Mouse (Mus musculus) ovary, postnatal 10 days (tissue): ENCODE data around the gene Slc31a2.
"Not testable (repeated sequence)": the region's sequence is repeated elsewhere in the genome, so short reads cannot be mapped to it uniquely, and the experiment has no call there.

Experiments
- DNase-seq: peaks from one replicate; pipeline ENCODE4 v3.0.0; 2022; ENCODE audit warnings: low spot score

Slc31a2 gene

DNA sequence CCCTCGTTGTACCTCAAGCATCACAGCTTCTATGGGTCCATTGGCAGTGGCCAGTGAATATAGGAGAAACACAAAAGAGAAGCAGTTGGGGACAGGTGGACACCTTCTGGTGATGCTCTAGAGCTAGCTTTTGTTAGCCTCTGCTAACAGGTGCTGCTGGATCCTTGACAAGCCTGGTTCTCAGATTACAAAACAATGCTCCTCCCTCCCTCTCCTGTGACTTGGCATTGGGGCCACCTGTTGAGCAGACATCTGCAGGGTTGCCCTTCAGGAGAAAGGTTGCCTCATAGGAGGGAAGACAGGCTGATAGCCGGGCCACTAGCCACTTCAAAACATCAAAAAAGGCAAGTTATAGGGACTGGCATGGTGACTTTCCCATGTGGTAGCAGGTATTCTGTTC lies at the start of gene Slc31a2:
Slc31a2 (plus strand) TSS at position 287 of the 400 bp plus-strand sequence.
- DNase-seq, result no peak

DNA sequence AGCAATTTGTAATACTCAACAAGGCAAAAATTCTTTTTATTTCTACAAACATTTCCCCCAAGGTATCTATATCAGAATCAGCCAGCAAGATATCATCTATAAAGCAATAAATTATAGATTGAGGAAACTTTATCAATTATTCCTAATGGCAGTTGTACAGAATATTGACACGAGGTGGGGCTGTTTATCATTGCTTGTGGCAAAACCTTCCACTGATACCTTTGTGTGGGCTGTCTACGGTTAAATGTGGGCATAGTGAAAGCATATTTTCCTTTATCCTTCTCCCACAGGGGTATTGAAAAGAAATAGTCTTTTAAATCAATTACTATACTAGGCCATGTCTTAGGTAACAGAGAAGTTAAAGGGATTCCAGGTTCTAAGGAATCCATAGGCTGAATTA lies 48.9 kb upstream of the Slc31a2 start:
- no peak for DNase-seq

DNA sequence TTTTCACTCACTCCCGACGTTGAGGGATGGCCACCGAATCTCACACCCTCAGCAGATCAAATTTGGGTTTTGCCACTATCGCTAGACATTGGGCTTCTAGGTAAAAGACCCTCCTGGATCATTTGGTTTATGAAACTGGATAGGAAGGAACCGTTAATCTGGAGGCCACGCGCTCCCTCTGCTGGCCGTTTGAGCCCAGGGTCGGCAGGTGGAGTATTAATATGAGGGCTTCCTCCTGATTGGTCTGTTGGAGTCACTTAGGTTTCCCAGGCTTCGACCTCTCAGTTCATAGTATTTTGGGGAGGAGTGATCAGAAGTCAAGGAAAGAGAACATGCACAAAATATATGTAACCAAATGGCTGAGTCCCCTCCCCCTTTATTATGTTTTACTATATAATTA lies 34.0 kb upstream of the Slc31a2 start:
- DNase-seq, result no peak

DNA sequence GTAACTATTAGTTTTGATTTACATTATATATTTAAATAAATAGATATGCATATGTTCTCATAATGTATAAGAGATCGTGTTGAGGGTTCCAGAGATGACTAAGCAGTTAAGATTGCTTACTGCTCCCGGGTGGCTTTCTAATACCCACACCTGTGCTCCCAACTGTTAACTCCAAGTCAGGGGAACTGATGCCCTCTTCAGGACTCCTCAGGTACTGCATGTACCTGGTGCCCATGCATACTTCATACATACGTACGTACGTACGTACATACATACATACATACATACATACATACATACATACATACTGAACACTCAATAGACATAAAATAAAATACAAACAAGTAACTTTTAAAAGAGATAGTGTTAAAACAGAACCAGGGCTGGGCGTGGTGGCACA lies 32.9 kb upstream of the Slc31a2 start:
- DNase-seq, result no peak

DNA sequence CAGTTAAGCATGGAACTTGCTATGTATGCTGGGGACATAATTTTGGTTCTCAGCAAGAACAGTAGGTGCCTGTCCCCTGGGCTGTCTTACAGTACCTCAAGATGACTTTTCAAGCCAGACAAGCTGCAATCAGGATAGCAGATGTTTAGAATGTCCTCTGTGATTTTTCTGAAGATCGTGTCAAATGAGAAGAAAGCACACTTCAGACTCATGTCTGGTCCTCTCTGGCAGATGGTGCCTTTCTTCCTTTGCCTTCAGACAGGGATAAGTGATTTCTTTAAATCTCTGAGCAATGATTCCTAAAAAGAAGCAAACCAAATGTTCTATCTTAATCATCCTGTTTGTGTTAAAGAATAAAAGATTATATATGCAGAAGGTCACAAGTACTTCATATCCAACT lies 32.2 kb upstream of the Slc31a2 start:
- DNase-seq, result no peak

DNA sequence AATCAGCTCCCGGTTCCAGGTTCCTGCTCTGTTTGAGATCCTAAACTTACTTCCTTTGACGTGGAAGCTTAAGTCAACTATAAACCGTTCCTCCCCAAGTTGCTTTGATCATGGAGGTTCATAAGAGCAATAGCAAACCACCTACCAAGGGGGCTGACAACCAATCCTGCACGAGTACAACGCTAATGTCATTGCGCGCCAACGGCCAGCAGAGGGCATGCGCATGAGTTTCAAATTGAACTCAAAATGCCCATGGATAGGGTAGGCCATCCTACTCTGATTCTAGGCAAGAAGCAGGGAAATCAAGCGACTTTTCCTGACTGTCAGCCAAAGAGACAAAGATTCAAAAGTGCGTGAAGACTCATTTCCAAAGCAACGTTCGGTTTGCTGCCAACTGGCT lies 31.6 kb upstream of the Slc31a2 start, which contains the start of gene Zfp37:
Zfp37 (minus strand) TSS at position 279 of the 400 bp plus-strand sequence.
- no peak for DNase-seq

DNA sequence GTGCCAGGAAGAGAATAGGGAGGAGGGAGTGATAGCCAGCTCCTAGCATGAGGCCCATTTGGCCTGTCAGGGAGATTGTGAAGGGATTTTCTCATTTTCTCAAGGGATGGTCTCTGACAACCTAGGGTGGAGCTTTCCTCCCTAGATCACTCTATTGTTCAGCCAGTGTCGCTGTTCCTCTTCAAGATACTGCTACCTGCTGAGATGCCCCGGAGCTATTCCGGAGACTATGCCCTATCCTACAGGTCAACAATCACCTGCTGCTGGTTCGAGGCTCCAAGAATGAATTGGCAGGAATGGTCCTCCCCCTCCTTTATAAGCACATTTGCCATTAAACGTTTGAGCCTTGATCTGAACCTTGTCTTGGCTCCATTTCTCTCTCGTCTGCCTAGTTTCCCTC lies 21.8 kb upstream of the Slc31a2 start:
- no peak for DNase-seq

DNA sequence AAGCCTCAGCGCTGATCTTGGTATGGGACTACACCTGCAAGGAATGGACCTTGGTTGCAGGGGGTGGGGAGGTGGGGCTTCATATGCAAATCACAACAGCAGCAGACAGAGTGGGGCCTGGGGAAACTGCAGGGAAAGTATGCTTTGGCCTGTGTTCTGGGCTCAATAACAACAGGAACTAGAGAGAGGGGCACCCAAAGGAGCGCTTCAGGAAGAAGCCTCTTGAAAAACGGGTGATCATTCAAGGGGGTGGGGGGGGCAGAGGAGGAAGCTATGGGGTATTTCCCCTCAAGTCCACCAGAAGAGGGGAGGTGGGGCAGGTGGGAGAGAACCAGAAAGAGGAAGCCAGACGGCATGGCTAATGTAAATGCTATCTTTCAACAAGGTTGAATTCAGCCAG lies 14.0 kb upstream of the Slc31a2 start:
- no peak for DNase-seq

DNA sequence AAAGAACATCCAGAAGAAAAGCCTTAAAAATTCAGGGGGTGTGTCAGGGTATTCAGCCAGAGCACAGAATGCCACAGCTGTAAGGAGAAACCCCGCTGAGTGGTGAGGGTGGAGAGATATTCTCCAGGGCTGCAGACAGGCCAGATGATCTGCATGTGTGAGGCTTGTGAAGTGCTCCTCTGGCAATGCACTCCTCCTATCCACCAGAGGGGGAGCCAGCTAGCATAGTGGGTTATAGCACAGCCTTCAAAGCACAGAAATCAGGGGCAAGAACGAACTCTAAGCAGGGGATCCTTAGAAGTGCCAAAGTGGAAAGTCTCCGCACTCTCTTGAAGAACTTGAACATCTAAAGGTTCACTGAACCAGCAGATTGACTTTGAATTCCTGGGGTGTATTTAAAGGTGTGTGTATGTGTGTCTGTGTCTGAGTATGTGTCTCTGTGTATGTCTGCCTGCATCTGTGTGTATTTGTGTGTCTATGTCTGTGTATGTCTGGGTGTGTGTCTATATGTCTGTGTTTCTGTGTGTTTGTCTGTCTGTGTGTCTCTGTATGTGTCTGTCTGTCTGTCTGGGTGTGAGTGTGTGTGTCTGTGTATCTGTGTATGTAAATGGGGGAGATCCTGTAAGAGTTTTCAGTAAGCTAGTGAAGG lies 11.3 kb upstream of the Slc31a2 start:
- DNase-seq, result no peak

DNA sequence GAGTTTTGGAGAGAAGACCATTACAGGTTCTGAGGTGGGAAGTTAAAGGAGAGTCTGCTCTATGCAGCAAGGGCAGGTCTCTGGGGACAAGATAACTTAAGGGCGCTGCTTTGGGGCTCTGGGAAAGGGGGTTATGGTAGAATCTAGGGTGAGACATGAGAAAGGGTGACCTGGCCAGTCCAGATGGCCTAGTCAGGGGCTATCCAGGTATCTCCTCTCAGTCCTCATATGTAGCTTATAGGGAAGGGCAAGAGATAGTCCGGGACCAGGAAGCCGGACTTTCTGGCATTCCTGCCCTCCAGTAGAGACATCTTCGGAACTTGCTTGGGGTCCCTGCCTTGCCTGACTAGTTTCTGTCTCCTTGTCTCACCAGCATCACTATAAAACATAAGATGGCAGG lies 10.6 kb upstream of the Slc31a2 start:
- DNase-seq, result no peak

DNA sequence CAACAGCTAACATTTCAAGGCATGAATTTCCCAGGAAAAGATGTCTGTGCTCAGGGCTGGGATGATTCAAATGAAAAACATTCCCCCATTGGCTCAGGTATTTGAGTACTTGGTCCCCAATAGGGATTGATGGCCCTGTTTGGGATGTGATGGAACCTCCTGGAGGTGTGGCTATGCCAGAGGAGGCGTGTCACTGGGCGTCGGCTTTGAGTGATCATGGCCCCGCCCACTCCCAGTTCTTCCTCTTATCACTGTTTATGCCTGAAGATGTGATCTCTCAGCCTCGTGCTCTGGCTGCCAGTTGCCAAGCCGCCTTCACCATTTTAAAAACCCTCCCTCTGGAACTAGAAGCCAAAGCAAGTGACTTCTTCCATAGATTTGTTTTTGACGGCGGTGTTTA lies 7.8 kb upstream of the Slc31a2 start:
- DNase-seq, result no peak

DNA sequence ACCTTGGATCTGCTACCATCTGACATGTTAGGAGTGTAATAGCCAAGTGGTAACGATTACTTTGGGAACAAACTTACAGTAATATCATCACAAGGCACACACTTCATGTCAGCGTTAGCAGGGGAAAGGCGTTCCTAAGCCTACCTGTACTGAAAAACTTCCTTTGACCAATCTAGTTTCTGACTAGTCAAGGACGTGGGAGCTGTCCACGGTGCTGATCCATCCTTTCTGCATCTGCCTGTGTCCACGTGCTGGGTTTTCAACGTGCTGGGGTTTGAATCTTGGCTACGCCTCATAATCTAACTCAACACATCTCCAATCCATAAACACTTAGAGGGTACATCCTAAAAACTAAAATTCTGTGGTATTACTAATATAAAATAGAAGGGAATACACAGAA lies 5.4 kb upstream of the Slc31a2 start:
- DNase-seq, result no peak

DNA sequence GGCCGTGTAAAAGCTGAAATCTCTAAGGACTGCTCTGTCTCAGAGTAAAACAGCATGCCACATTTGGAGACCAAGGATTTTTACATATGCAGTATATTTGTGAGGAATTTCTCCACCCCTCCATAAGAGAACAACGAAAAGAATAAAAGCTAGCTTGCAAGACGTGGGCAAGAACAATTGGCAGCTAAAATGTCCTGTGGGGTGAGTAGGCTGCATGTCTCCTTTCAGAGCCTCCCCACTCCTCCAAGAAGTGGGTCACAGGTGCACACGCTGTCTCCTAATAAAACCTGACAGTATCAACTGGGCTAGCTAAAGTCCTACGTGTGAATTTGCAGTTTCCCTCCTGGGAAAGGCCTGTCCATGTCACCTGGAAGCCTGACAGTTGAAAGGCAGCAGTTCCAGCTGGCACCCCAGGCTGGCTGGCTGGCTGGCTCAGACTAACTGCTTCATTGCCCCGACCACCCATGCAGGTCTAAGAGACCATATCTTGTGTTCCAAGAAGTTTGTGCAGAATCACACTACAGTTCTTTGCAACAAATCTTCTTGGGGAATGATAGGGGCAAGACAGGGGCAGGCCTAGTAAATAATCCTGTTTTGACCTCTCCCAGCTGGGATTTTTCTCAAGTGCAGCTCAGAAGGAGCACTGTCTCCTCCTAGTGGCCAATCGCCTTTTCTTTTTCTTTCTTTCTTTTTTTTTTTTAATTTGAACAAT lies 927 bp downstream of the Slc31a2 start:
- no peak for DNase-seq

DNA sequence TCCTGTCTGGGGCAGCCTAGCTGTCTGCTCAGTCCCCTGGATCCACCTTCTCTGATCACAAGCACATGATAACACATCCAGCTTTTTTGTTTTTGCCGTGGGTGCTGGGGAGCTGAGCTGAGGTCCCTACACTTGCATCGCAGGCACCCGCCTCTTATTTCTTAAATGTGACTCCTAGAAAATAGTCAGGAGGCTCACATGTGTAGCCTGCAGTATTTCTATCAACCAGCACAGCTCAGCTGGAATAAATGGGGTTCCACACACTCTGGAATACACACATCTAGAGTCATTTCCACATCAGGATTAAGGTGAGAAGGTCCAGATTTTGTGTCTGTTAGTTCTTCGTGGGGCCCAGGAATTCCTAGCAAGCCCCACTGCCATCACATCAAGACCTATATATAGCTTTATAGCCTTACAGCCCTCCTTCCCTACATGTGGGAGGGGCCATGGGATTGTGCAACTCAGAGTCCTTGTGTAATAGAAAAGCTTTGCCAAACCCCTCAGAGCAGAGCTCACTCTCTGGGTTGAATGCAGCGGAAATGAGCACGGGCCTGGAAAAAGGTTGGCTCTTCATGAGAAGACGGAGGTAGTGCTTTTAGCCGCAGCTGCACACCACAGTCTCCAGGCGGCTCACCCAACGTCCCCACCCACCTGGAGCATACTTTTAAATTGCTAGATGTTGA lies 2.9 kb downstream of the Slc31a2 start:
- DNase-seq, result no peak

DNA sequence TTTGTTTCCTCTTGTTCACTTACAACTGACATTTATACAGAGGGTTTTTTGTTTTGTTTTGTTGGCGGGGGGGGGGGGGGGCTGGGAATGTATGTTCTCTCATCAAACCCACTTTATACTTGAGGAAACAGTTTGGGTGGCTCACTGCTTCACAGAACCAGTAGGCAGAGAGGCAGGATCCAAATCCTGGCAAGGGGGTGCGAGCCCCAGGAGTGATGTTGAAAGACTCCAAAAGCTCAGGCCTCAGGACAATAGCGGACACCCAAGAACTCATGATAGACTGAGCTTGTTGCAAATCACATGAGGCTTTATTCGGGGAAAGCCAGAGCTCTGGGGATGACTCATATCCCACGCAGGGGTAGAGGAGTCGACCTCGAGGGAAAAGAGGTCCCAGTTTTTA lies 3.7 kb downstream of the Slc31a2 start:
- DNase-seq, result not testable (repeated sequence)

DNA sequence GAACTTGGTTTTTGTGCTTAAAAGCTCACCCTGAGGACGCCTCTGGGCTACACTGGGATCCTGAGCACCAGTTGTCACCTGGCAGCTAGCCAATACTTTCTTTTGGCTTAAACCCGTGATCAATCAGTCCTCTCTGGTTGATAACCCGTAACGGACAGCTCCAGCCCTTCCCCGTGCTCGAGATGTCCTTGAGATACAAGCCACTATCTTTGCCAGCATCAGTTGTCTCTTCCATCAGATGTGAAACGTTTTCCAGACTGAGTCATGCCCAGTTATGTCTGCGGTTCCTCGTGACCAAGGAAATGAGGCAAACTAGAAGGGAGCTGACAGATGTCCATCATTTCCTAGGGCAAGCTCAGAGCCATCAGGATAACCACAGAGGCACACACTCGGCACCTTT lies 4.7 kb downstream of the Slc31a2 start:
- no peak for DNase-seq

DNA sequence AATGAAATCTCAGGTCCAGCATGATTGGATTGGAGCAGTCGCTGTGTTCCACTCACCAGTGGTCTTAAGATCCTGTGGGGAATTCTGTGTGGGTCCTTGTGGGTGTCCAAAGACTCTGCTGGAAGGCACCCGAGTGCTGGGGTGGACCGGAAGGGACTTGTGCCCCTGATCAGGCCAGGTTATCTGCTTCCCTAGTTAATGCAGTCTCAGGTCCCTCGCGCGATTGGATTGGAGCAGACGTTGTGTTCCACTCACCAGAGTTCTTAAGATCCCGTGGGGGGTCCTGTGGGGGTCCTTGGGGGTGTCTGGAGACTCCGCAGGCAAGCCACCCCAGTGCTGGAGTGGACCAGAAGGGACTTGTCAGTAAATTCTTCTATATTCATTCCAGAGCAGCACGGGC lies 10.3 kb downstream of the Slc31a2 start:
- DNase-seq, result no peak

DNA sequence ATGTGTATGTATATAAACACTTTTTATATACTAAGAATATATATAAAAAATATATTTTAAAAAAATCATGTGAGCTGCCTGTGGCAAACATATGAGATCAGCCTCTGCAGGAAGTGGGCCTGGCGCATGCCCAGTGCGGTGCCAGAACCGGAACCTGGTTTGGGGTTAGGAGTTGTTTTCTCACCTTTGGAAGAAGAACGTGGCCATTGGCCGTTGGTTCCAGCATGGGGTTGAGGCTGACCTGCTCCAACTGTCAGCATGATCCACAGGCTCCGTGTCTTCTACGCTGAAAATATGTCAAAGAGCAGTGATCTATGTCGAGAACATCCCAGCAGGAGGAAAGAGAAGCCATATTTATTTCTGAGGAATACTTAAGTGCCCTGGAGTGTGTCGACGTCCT lies 11.6 kb downstream of the Slc31a2 start:
- DNase-seq, result no peak

DNA sequence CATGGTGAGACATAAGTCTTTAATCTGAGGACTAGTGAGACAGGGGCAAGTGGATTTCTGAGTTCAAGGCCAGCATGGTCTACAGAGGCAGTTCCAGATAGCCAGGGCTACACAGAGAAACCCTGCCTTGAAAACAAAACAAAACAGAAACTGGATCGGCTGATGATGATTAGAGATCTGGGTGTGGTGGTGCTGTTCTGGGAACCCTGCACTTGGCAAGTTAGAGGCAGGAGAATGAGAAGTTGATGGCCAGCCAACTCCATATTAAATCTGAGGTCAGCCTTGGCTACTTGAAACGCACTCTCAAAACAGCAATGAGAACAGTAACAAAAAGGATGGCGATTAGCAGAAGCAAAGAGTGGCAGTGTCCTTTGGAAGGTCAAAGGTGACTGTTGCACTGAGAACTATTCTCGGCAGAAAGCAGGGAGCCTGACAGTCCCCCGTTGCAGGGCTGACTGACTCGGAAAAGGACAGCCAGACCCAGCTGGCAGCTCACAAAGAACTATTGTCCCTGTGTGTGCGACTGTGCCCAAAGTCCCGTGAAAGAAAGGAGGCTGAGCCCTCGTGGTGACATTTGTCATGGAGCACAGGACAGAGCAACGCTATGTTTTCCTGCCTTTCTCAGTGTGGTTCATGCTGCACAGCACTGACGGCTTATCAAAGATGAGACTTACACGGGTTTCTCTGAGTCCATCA lies 12.6 kb downstream of the Slc31a2 start:
- DNase-seq, result no peak

DNA sequence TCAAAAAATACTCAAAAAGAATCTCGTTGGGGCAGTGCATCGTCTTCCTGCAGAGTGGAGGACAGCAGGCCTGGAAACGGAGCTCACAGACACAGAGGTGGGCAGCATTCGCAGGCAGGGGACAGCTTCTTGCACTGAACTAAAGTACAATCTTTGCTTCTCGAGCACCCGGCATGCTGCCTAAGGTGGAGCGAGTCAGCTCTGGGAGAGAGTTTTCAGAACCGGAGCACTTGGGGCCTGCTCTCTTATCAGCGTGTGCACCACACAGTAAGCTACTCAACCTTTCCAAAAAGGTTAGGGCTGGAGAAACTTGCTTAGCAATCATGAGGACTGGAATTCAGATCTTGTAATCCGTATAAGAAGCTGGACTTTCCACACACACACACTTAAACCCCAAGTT lies 14.3 kb downstream of the Slc31a2 start:
- no peak for DNase-seq

DNA sequence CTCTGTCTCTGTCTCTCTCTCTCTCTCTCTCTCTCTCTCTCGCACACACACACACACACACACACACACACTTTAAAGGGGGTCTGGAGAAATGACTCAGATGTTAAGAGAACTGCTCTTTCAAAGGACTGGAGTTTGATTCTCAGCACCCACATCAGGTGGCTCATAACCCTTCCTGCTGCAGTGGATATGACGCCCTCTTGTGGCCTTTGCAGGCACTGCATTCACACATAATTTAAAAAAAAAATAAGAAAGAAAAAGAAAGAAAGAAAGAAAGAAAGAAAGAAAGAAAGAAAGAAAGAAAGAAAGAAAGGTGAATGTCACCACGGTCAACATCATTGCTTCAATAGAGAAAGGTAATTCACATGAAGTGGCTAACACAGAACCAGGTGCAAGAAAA lies 14.9 kb downstream of the Slc31a2 start:
- no peak for DNase-seq

DNA sequence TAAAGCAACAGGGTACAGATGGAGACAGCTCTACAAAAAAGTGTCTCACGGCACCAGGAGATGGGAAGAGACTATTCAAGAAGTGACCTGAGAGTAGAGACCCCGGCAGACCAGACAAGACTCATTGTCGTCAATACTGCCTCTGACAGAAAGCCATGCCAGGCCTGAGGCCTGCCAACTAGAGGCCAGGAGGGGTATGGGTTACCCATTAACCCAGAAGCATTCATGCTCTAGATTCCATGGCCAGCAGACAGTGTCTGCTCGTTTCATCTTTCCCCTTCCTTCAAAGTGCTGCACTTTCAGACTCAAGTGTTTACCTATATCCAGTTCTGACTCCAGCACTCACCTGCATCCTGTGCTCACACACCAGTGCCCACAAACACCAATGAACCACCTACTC lies 15.7 kb downstream of the Slc31a2 start:
- DNase-seq, result no peak

DNA sequence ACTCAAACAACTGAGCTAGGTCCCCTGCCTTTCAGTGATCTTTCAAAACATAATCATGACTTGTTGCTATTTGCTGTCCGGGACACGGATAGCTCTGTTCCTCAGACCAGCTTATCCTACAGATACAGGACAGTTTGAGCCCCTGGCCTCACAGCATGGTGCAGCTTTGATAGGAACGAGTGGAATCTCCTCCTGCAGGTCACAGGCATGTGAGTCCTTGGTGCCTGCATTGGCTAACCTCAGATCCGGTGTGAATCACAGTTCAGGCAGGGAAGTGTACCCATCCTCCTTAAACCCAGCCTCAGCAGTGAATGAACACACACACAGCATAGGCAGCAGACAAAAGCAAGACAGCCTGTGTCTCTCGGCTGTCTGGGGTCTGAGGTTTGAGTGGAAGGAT lies 19.0 kb downstream of the Slc31a2 start:
- DNase-seq, result no peak
